Comparison of ENCODE assay signal across 9 mouse cellular contexts in the genomic region with DNA sequence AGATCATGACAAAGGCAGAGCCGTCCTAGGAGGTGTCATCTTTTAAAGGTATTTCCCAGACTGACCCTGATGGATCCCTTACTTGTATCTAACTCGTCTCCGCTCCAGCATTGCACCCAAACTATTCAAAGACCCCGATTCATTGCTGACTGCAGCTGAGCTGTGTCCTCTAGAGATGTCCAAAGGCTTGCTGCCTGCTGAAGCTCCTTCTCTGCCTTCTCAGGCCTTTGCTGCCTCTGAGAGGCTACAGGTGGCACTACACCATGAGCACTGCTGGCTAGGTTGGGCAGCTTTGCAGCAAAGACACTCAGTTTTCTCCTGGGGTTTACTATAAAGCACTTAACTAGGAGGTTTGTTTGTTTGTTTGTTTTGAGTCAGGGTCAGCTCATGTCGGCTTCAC. TPM values are rescaled to one million over a fixed set of nuclear protein-coding genes. Genes with fewer than 3 reads are reported as not detected.
DNase-seq lines count a peak whose midpoint lies in the region; ATAC-seq lines count a peak whose summit lies in the region.
"Had no signal": no experiment of that assay in that cellular context is flagged by ENCODE, and none has a peak within 500 bp of the region (broad histone marks: within the 10 kb centered on the region; RNA-seq: fewer than 3 reads in every experiment).

No protein-coding gene starts in this region.

- H3K27me3 ChIP-seq in midbrain, embryonic 16.5 days (ENCODE audit: control insufficient read depth, insufficient read depth, low read depth, low read length), result no peaks in the 10 kb centered on the region
- H3K27me3 ChIP-seq in midbrain, embryonic 11.5 days (ENCODE audit: control insufficient read depth, insufficient read depth, low read length), result peaks cover 7% of the 10 kb centered on the region
- H3K27me3 ChIP-seq in liver, embryonic 11.5 days (replicated peaks; ENCODE audit: control insufficient read depth, insufficient read depth, low read length), result peaks cover 8% of the 10 kb centered on the region

- ATAC-seq in midbrain, embryonic 16.5 days, result peak; percentile 77; the same call in 1 of the 2 replicates
- ATAC-seq in midbrain, embryonic 11.5 days (ENCODE audit: low FRiP score), result no peak
- peak; percentile 56; the same call in 1 of the 2 replicates for ATAC-seq in liver, embryonic 11.5 days (replicated peaks; ENCODE audit: low FRiP score)

- no peak for DNase-seq in midbrain, embryonic 11.5 days (ENCODE audit: low spot score, missing footprints)
- DNase-seq in cerebellum, postnatal 10 days, result peak; percentile 77 to 79
- peak; percentile 51 for DNase-seq in gastrocnemius, postnatal 10 days
- DNase-seq in kidney, postnatal 10 days, result peak; percentile 75
- DNase-seq in liver, embryonic 11.5 days (ENCODE audit: low spot score), result no peak
- peak; percentile 72 for DNase-seq in retina, embryonic 14.5 days (ENCODE audit: low spot score)
- DNase-seq in urinary bladder, postnatal 36 days (ENCODE audit: low spot score in 2 of 2), result peak; percentile 56

- H3K9me3 ChIP-seq in midbrain, embryonic 16.5 days (replicated peaks; ENCODE audit: control insufficient read depth, low read length, poor library complexity, severe bottlenecking), result no peaks in the 10 kb centered on the region; the same call in 1 of the 2 replicates
- H3K9me3 ChIP-seq in midbrain, embryonic 11.5 days (ENCODE audit: control insufficient read depth, low read length), result no peaks in the 10 kb centered on the region; the same call in 1 of the 2 replicates
- no peaks in the 10 kb centered on the region for H3K9me3 ChIP-seq in liver, embryonic 11.5 days (ENCODE audit: control insufficient read depth, low read length)

- no peak overlapping the region for H3K9ac ChIP-seq in midbrain, embryonic 16.5 days (ENCODE audit: low read depth, low read length)
- H3K9ac ChIP-seq in midbrain, embryonic 11.5 days (ENCODE audit: low read length), result no peak overlapping the region
- H3K9ac ChIP-seq in liver, embryonic 11.5 days (ENCODE audit: low read depth, low read length), result no peak overlapping the region

- no peaks in the 10 kb centered on the region for H3K36me3 ChIP-seq in midbrain, embryonic 16.5 days (ENCODE audit: control insufficient read depth, insufficient read depth, low read length)
- no peaks in the 10 kb centered on the region for H3K36me3 ChIP-seq in midbrain, embryonic 11.5 days (ENCODE audit: control insufficient read depth, insufficient read depth, low read length)
- no peaks in the 10 kb centered on the region for H3K36me3 ChIP-seq in liver, embryonic 11.5 days (ENCODE audit: control insufficient read depth, insufficient read depth, low read length)

- no peak overlapping the region for H3K4me2 ChIP-seq in midbrain, embryonic 16.5 days (ENCODE audit: low read length)
- no peak overlapping the region for H3K4me2 ChIP-seq in midbrain, embryonic 11.5 days
- no peak overlapping the region for H3K4me2 ChIP-seq in liver, embryonic 11.5 days

- H3K4me1 ChIP-seq in midbrain, embryonic 16.5 days (ENCODE audit: control insufficient read depth, insufficient read depth, low read length), result peaks cover 4% of the 10 kb centered on the region; the same call in 1 of the 2 replicates
- peaks cover 5% of the 10 kb centered on the region for H3K4me1 ChIP-seq in midbrain, embryonic 11.5 days (ENCODE audit: control insufficient read depth, insufficient read depth, low read length)
- peaks cover 4% of the 10 kb centered on the region; the same call in 1 of the 2 replicates for H3K4me1 ChIP-seq in liver, embryonic 11.5 days (replicated peaks; ENCODE audit: control insufficient read depth, insufficient read depth, low read length)

- H3K27ac ChIP-seq in midbrain, embryonic 16.5 days (ENCODE audit: low read length), result no peak overlapping the region
- no peak overlapping the region for H3K27ac ChIP-seq in midbrain, embryonic 11.5 days (ENCODE audit: low read depth, low read length)
- no peak overlapping the region for H3K27ac ChIP-seq in liver, embryonic 11.5 days (ENCODE audit: low read depth, low read length)

- H3K4me3 ChIP-seq in midbrain, embryonic 16.5 days (ENCODE audit: low read depth, low read length), result no peak overlapping the region
- H3K4me3 ChIP-seq in midbrain, embryonic 11.5 days (ENCODE audit: low read depth, low read length), result no peak overlapping the region
- no peak overlapping the region for H3K4me3 ChIP-seq in liver, embryonic 11.5 days (ENCODE audit: low read depth, low read length)
- H3K4me3 ChIP-seq: myocyte had no signal

- WGBS in midbrain, embryonic 16.5 days, result 47% methylated on average over 5 of the region's 5 CpGs
- 56% methylated on average over 5 of the region's 5 CpGs for WGBS in midbrain, embryonic 11.5 days
- WGBS in liver, embryonic 11.5 days, result 47% methylated on average over 5 of the region's 5 CpGs

RNA-seq across cellular contexts. Expression of gene Nhlrc1, which starts 2.6 kb away (rescaled TPM):
- polyA plus RNA-seq in midbrain, embryonic 16.5 days (2015; fragmentation: Nextera tagmentation; extraction: Ambion mirVana), result 19.3 and 19.9 TPM in 2 replicates
- polyA plus RNA-seq in midbrain, embryonic 11.5 days (2014; fragmentation: Nextera tagmentation; extraction: Ambion mirVana), result 6.3 and 7.3 TPM in 2 replicates
- 1 to 10 TPM; 3.1 to 3.4 TPM for total RNA-seq in gastrocnemius, postnatal 10 days (2021)
- polyA plus RNA-seq in liver, embryonic 11.5 days (2014; fragmentation: Nextera tagmentation; extraction: Ambion mirVana), result 1.6 and 2.0 TPM in 2 replicates

RNA-seq across cellular contexts. Expression of gene Kdm1b, which starts 26.0 kb away (rescaled TPM):
- 22.2 and 26.0 TPM in 2 replicates for polyA plus RNA-seq in midbrain, embryonic 16.5 days (2015; fragmentation: Nextera tagmentation; extraction: Ambion mirVana)
- 20.2 and 20.5 TPM in 2 replicates for polyA plus RNA-seq in midbrain, embryonic 11.5 days (2014; fragmentation: Nextera tagmentation; extraction: Ambion mirVana)
- 1 to 10 TPM; 6.2 to 6.3 TPM for total RNA-seq in gastrocnemius, postnatal 10 days (2021)
- polyA plus RNA-seq in liver, embryonic 11.5 days (2014; fragmentation: Nextera tagmentation; extraction: Ambion mirVana), result 8.7 and 9.2 TPM in 2 replicates

RNA-seq across cellular contexts. Expression of gene Tpmt, which starts 27.3 kb away (rescaled TPM):
- 19.6 and 20.7 TPM in 2 replicates for polyA plus RNA-seq in midbrain, embryonic 16.5 days (2015; fragmentation: Nextera tagmentation; extraction: Ambion mirVana)
- 39.3 and 42.2 TPM in 2 replicates for polyA plus RNA-seq in midbrain, embryonic 11.5 days (2014; fragmentation: Nextera tagmentation; extraction: Ambion mirVana)
- total RNA-seq in gastrocnemius, postnatal 10 days (2021), result 1 to 10 TPM; 7.3 to 9.0 TPM
- 14.2 and 15.9 TPM in 2 replicates for polyA plus RNA-seq in liver, embryonic 11.5 days (2014; fragmentation: Nextera tagmentation; extraction: Ambion mirVana)

Comparison
In these comparisons a context has a peak if more than half of its experiments do, and no peak if none do; other contexts are left out.
1. DNase-seq: peak in cerebellum, postnatal 10 days (2 of 2), gastrocnemius, postnatal 10 days (single experiment), kidney, postnatal 10 days (single experiment), retina, embryonic 14.5 days (single experiment) and urinary bladder, postnatal 36 days (2 of 2); none in midbrain, embryonic 11.5 days (single experiment) and liver, embryonic 11.5 days (single experiment).